Mouse (Mus musculus): ENCODE results near the gene Col4a2.

DNA sequence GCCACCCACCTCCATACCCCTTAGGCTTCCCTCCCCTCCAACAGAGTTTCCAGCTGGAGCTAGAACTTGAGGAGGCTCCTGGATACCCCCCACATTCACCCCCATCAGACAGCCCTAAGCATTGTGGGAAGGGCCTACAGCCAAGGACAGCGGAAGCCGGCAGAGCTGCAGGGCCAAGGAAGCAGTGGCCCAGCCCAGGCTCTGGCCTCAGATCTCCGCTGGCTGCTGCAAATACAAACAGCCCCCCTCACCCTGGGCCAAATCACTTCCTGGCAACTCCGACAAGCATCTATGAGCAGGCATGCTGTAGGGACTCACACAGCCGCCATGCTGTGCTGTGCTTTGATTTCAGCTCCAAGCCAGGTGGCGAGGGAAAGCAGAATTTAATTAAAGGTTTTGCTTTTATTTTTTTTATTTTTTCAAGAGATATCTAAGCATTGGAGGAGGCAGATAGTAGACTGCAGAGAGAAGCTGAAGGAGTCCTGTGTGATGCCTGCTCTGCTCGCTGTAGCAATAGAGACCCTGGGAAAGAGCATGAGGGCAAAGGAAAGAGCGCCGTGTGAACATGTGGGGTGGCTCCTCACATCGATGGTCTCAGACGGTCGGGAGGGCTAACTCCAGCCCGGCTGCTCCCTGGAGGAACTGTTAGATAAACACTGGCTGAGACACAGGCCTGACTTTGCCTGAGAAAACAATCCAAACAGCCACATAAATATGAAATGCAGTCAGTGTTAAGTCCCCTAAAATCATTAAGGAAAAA lies 93.3 kb downstream of the Col4a2 start:
- TF ChIP-seq CTCF (IDR thresholded peaks at IDR 0.05; ENCODE audit: control insufficient read depth, insufficient read depth, insufficient replicate concordance, low read depth, low read length) (no peak), POLR2A (IDR thresholded peaks at IDR 0.05; ENCODE audit: control insufficient read depth, low read depth, low read length) (no peak)
